Mouse (Mus musculus) intestine, embryonic 14.5 days (tissue): ENCODE data around the gene Mepe. TPM values are rescaled to one million over a fixed set of nuclear protein-coding genes. Genes with fewer than 3 reads are reported as not detected.

Experiments
- ATAC-seq: fragments of 200-750 bp; cut with Nextera tagmentation; replicated peaks from 2 replicates; pipeline ENCODE4 v1.8.0; 2017; ENCODE audit warnings: low read depth, moderate number of reproducible peaks, moderate TSS enrichment, moderate library complexity; ENCODE audit not compliant: low FRiP score, low TSS enrichment
- DNase-seq: peaks from one replicate; pipeline ENCODE4 v3.0.0-alpha.2; 2018; ENCODE audit warnings: low spot score
- H3K27ac ChIP-seq: fragments of 300-500 bp; sonication (generic); 2 replicates; pipeline ENCODE4 v1.5.1; 2014; ENCODE audit warnings: low read depth, mild to moderate bottlenecking, control low read depth
- H3K27me3 ChIP-seq: fragments of 300-500 bp; sonication (generic); replicated peaks from 2 replicates; pipeline ENCODE4 v1.6.1; 2014; ENCODE audit warnings: low read length, control low read depth; ENCODE audit not compliant: control insufficient read depth, insufficient read depth
- H3K36me3 ChIP-seq: fragments of 300-500 bp; sonication (generic); 2 replicates; pipeline ENCODE4 v1.6.1; 2014; ENCODE audit warnings: low read length, control low read depth; ENCODE audit not compliant: control insufficient read depth, insufficient read depth
- H3K4me1 ChIP-seq: fragments of 300-500 bp; sonication (generic); replicated peaks from 2 replicates; pipeline ENCODE4 v1.6.1; 2014; ENCODE audit warnings: low read length, control low read depth, mixed read lengths; ENCODE audit not compliant: control insufficient read depth, insufficient read depth
- H3K4me2 ChIP-seq: fragments of 300-500 bp; sonication (generic); 2 replicates; pipeline ENCODE4 v1.6.1; 2014; ENCODE audit warnings: low read length
- H3K4me3 ChIP-seq: fragments of 300-500 bp; sonication (generic); 2 replicates; pipeline ENCODE4 v1.5.1; 2014; ENCODE audit warnings: low read depth, low read length, control low read depth, mixed read lengths
- H3K9ac ChIP-seq: fragments of 300-500 bp; sonication (generic); 2 replicates; pipeline ENCODE4 v1.6.1; 2014; ENCODE audit warnings: mild to moderate bottlenecking, low read length
- H3K9me3 ChIP-seq: fragments of 300-500 bp; sonication (generic); 2 replicates; pipeline ENCODE4 v1.6.1; 2016; ENCODE audit warnings: low read length, control low read depth; ENCODE audit not compliant: control insufficient read depth
- WGBS: fragments of 180-500 bp; shearing (Covaris S2); extraction: QIAGEN DNeasy Blood & Tissue Kit; methylation state at CpG from one replicate; pipeline ENCODE4 v1.1.7; 2014; 5-methylcytosine and 5-hydroxymethylcytosine counted together
- polyA plus RNA-seq: library from polyadenylated mRNA; unstranded; fragments of >200 nt; fragmentation: Nextera tagmentation; extraction: Ambion mirVana; gene quantifications from 2 replicates; pipeline ENCODE4 v1.2.1, GENCODE M21; 2014

Gene Mepe
- polyA plus RNA-seq, 1 experiment from 2014 or later: not detected

GRCm38 (mm10) chr5:104340513-104340829, 15.3 kb downstream of the Mepe start:
- H3K9ac ChIP-seq: no peak overlapping the region
- H3K4me3 ChIP-seq: no peak overlapping the region
- H3K9me3 ChIP-seq: no peaks in the 10 kb centered on the region
- H3K27me3 ChIP-seq: no peaks in the 10 kb centered on the region
- no peaks in the 10 kb centered on the region for H3K36me3 ChIP-seq
- no peaks in the 10 kb centered on the region for H3K4me1 ChIP-seq
- 87% methylated on average over 4 of the region's 4 CpGs for WGBS
- no peak for ATAC-seq
- H3K4me2 ChIP-seq: no peak overlapping the region; the same call in 1 of the 2 replicates
- no peak overlapping the region for H3K27ac ChIP-seq
- no peak for DNase-seq

DNA sequence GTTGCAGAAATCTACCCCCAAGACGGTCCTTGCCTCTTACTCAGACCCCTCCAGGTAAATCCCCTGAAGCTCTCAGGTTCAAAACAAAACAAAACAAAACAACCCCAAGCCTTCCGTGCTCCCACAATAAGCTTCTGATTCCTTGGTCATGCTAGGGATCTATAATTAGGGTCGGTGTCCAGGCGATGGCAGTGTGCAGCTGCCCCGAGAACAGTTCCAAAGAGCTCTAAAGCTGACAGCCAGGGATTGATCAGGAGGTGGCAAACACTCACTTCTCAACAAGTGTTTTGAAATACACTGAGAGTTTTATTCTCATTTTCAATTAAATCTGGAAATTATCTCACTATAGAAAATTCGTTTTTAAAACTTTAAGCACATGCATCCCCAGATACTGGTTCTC, 17.8 kb downstream of the Mepe start:
- 47% methylated on average over 6 of the region's 6 CpGs for WGBS
- no peaks in the 10 kb centered on the region for H3K27me3 ChIP-seq
- no peaks in the 10 kb centered on the region for H3K9me3 ChIP-seq
- H3K27ac ChIP-seq: no peak overlapping the region
- H3K4me3 ChIP-seq: no peak overlapping the region
- no peak for ATAC-seq
- no peak for DNase-seq
- no peak overlapping the region for H3K4me2 ChIP-seq
- H3K9ac ChIP-seq: no peak overlapping the region
- no peaks in the 10 kb centered on the region for H3K4me1 ChIP-seq
- no peaks in the 10 kb centered on the region for H3K36me3 ChIP-seq

- Histone ChIP-seq H3K4me2 (no peak overlapping the region), H3K4me3 (no peak overlapping the region), H3K36me3 (no peaks in the 10 kb centered on the region), H3K9me3 (no peaks in the 10 kb centered on the region), H3K27ac (no peak overlapping the region), H3K9ac (no peak overlapping the region), H3K4me1 (no peaks in the 10 kb centered on the region), H3K27me3 (no peaks in the 10 kb centered on the region)
- DNase-seq (no peak), ATAC-seq (no peak)
- 71% methylated on average over 9 of the region's 9 CpGs for WGBS
Measured at GRCm38 (mm10) chr5:104344526-104345240, 19.6 kb downstream of the Mepe start.

DNA sequence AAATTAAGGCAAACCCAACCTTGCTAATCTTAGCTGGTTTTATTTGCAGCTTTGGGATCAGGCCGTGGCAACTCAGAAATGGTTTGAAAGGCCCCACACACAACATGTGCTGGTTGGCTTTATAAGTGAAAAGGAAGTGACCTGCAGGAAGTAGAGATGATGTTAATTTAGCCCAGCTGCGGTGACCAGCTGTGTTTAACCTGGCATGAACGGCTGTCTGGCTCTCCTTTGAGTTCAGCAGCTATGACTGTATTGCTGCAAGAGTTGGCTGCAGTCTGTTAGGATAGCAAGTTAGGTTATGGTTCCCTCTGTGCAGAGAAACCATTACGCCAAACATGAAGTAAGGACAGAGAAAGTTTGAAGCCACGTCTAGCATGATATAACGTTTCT, 20.1 kb downstream of the Mepe start:
- ATAC-seq (no peak), DNase-seq (no peak)
- H3K4me1 ChIP-seq: no peaks in the 10 kb centered on the region
- no peaks in the 10 kb centered on the region for H3K27me3 ChIP-seq
- no peaks in the 10 kb centered on the region for H3K9me3 ChIP-seq
- WGBS: 76% methylated on average over 6 of the region's 6 CpGs
- H3K4me3 ChIP-seq: no peak overlapping the region
- H3K27ac ChIP-seq: no peak overlapping the region
- H3K9ac ChIP-seq: no peak overlapping the region
- no peaks in the 10 kb centered on the region for H3K36me3 ChIP-seq
- H3K4me2 ChIP-seq: no peak overlapping the region

DNA sequence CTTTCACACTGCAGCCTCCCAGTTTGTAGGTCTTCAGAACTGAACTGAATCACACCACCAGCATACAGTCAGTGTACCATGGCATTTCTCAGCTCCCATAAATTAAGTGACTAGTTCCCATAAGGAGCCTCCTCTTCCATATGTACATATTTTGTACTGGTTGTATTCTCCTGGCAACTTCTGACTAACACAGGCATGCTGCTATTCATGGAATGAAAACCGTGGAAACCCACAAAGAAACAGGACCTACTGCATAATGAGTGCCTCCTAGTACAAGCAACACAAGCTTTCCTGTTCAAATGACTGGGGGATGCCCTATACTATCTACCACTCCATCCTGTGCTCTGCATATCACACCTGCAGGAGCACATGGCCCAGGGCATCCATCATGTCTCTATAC, 25.9 kb downstream of the Mepe start:
- Histone ChIP-seq H3K4me3 (no peak overlapping the region), H3K27ac (no peak overlapping the region), H3K9me3 (no peaks in the 10 kb centered on the region), H3K27me3 (no peaks in the 10 kb centered on the region), H3K4me2 (no peak overlapping the region), H3K36me3 (no peaks in the 10 kb centered on the region), H3K4me1 (no peaks in the 10 kb centered on the region), H3K9ac (no peak overlapping the region)
- no peak for DNase-seq
- no peak for ATAC-seq
- 74% methylated on average over 1 of the region's 1 CpGs for WGBS

GRCm38 (mm10) chr5:104351874-104352273, 26.7 kb downstream of the Mepe start:
- no peak overlapping the region for H3K27ac ChIP-seq
- DNase-seq (no peak), ATAC-seq (no peak)
- no peaks in the 10 kb centered on the region for H3K4me1 ChIP-seq
- no peak overlapping the region for H3K4me2 ChIP-seq
- 59% methylated on average over 5 of the region's 5 CpGs for WGBS
- no peaks in the 10 kb centered on the region for H3K27me3 ChIP-seq
- no peak overlapping the region for H3K9ac ChIP-seq
- no peak overlapping the region for H3K4me3 ChIP-seq
- H3K9me3 ChIP-seq: no peaks in the 10 kb centered on the region
- no peaks in the 10 kb centered on the region for H3K36me3 ChIP-seq

DNA sequence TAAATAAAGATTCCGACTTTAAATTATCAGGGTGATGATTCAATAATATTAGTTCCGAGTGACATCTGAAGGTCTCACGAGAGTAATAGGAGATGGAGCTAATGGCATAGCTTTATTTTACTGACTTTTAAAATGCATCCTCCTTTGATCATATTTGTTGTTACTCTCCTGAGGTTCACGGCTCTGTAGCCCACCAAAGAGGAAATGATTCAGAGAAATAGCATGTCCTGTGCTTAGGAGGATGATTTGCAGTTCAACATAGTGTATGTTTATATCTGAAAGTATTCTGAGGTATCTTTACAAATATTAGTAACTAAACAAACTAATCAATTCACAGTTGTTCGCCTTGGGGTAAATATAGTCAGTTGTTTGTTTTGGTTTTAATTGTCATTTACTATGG, 32.4 kb downstream of the Mepe start:
- DNase-seq (no peak), ATAC-seq (no peak)
- Histone ChIP-seq H3K4me3 (no peak overlapping the region), H3K27ac (no peak overlapping the region), H3K9me3 (no peaks in the 10 kb centered on the region), H3K27me3 (no peaks in the 10 kb centered on the region), H3K36me3 (no peaks in the 10 kb centered on the region), H3K4me1 (no peaks in the 10 kb centered on the region), H3K4me2 (no peak overlapping the region), H3K9ac (no peak overlapping the region)
- 72% methylated on average over 5 of the region's 5 CpGs for WGBS

DNA sequence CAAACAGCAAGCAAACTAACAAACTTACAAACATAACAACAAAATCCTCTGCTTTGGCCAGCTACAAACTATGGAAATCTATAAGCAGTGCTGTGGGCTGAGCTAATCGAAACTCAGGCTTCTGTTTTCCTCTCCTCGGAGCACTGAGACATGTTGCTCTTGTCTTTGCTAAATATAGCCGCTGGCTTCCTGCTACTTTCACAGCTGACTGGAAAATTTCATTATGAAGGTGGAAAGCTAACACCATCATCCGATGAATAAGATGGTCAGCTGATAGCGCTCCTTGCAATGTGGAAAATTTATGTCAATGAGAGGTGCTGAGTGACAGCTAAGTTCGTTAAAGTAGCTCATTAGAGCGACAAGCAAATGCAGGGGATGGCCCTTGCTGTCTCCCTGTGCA, 33.5 kb downstream of the Mepe start:
- ATAC-seq (no peak), DNase-seq (no peak)
- no peaks in the 10 kb centered on the region for H3K36me3 ChIP-seq
- H3K9ac ChIP-seq: no peak overlapping the region
- H3K4me3 ChIP-seq: no peak overlapping the region
- no peaks in the 10 kb centered on the region for H3K27me3 ChIP-seq
- no peaks in the 10 kb centered on the region for H3K4me1 ChIP-seq
- no peak overlapping the region for H3K27ac ChIP-seq
- no peaks in the 10 kb centered on the region for H3K9me3 ChIP-seq
- H3K4me2 ChIP-seq: no peak overlapping the region
- WGBS: 44% methylated on average over 7 of the region's 7 CpGs

- 20% methylated on average over 6 of the region's 6 CpGs for WGBS
- no peak overlapping the region for H3K4me2 ChIP-seq
- no peaks in the 10 kb centered on the region for H3K9me3 ChIP-seq
- no peaks in the 10 kb centered on the region for H3K36me3 ChIP-seq
- no peak overlapping the region for H3K4me3 ChIP-seq
- no peak overlapping the region for H3K9ac ChIP-seq
- ATAC-seq: no peak
- no peak for DNase-seq
- H3K27ac ChIP-seq: no peak overlapping the region
- no peaks in the 10 kb centered on the region for H3K27me3 ChIP-seq
- no peaks in the 10 kb centered on the region for H3K4me1 ChIP-seq
Measured at GRCm38 (mm10) chr5:104359257-104359656, 34.1 kb downstream of the Mepe start.
